8 mouse cellular contexts compared by ENCODE assay signal in genomic region chr2:84797833-84798492, GRCm38 (mm10). TPM values are rescaled to one million over a fixed set of nuclear protein-coding genes. Genes with fewer than 3 reads are reported as not detected.
DNase-seq lines count a peak whose midpoint lies in the region; ATAC-seq and TF ChIP-seq lines count a peak whose summit lies in the region.

No protein-coding gene starts in this region.

- TF ChIP-seq POLR2A in olfactory bulb, adult 2 months (IDR thresholded peaks at IDR 0.05; ENCODE audit: insufficient read depth, low read depth, low read length), result no peak

- peak; percentile 54 for TF ChIP-seq CTCF in olfactory bulb, adult 2 months (IDR thresholded peaks at IDR 0.05; ENCODE audit: insufficient read depth, low read depth, low read length)

- peak; percentile 84 for ATAC-seq in frontal cortex, adult (ENCODE audit: low TSS enrichment)
- ATAC-seq in lung, embryonic 15.5 days (ENCODE audit: borderline replicate concordance, extremely low read depth, low FRiP score, low TSS enrichment), result peak; percentile 53

- peaks cover 18% of the 10 kb centered on the region for H3K9me3 ChIP-seq in hindbrain, embryonic 10.5 days
- no peaks in the 10 kb centered on the region for H3K9me3 ChIP-seq in lung, embryonic 15.5 days

- H3K4me3 ChIP-seq in hindbrain, embryonic 10.5 days, result peak overlapping the region; percentile 74
- H3K4me3 ChIP-seq in lung, embryonic 15.5 days, result peak overlapping the region; percentile 66
- H3K4me3 ChIP-seq in olfactory bulb, adult 2 months (ENCODE audit: insufficient read depth, low read depth, low read length), result peak overlapping the region; percentile 71

- 11% methylated on average over 13 of the region's 13 CpGs for WGBS in hindbrain, embryonic 10.5 days
- WGBS in lung, embryonic 15.5 days, result 10% methylated on average over 13 of the region's 13 CpGs
- WGBS in olfactory bulb, adult 2 months, result 6% methylated on average over 13 of the region's 13 CpGs

- peak; percentile 87 for DNase-seq in MN1 (ENCODE audit: low spot score)
- peak; percentile 85 for DNase-seq in cerebellum, adult 8-10 months
- DNase-seq in hindbrain, embryonic 10.5 days (ENCODE audit: low spot score), result peak; percentile 90
- peak; percentile 79 for DNase-seq in layer of hippocampus, adult 9-10 months (ENCODE audit: low spot score)
- peak; percentile 60 for DNase-seq in thymus, postnatal 0 days (ENCODE audit: low spot score)

- H3K36me3 ChIP-seq in hindbrain, embryonic 10.5 days, result no peaks in the 10 kb centered on the region
- no peaks in the 10 kb centered on the region for H3K36me3 ChIP-seq in lung, embryonic 15.5 days

- H3K9ac ChIP-seq in lung, embryonic 15.5 days, result peak overlapping the region; percentile 54

- H3K27me3 ChIP-seq in hindbrain, embryonic 10.5 days (ENCODE audit: insufficient read depth, poor library complexity, severe bottlenecking), result no peaks in the 10 kb centered on the region
- no peaks in the 10 kb centered on the region for H3K27me3 ChIP-seq in lung, embryonic 15.5 days

- H3K27ac ChIP-seq in hindbrain, embryonic 10.5 days, result peak overlapping the region; percentile 86
- H3K27ac ChIP-seq in lung, embryonic 15.5 days, result peak overlapping the region; percentile 76
- H3K27ac ChIP-seq in olfactory bulb, adult 2 months (ENCODE audit: insufficient read depth, low read depth, low read length), result 0 out of 2 replicates have a peak overlapping the region, but pooled peaks have one; percentile 24

- peaks cover 16% of the 10 kb centered on the region for H3K4me1 ChIP-seq in hindbrain, embryonic 10.5 days (replicated peaks)
- H3K4me1 ChIP-seq in lung, embryonic 15.5 days, result no peaks in the 10 kb centered on the region; the same call in 1 of the 2 replicates
- peaks cover 4% of the 10 kb centered on the region; the same call in 1 of the 2 replicates for H3K4me1 ChIP-seq in olfactory bulb, adult 2 months (ENCODE audit: control insufficient read depth, insufficient read depth, low read length)

- H3K4me2 ChIP-seq in lung, embryonic 15.5 days, result peak overlapping the region; percentile 93

RNA-seq across cellular contexts. Expression of gene Ube2l6, which starts 0.7 kb away (rescaled TPM):
- polyA plus RNA-seq in hindbrain, embryonic 10.5 days (2016; fragmentation: Nextera tagmentation; extraction: Ambion mirVana), result 37.2 and 41.6 TPM in 2 replicates
- 63.8 and 63.9 TPM in 2 replicates for polyA plus RNA-seq in lung, embryonic 15.5 days (2015; fragmentation: Nextera tagmentation; extraction: Ambion mirVana)
- not detected in 2 replicates for polyA plus RNA-seq in olfactory bulb, adult 2 months (2012; ENCODE audit: insufficient read depth, insufficient read length, low replicate concordance, missing spikeins)
- 39.1 and 45.5 TPM in 2 replicates for polyA plus RNA-seq in thymus, postnatal 0 days (2015; fragmentation: Nextera tagmentation; extraction: Ambion mirVana)

RNA-seq across cellular contexts. Expression of gene Serping1, which starts 22.7 kb away (rescaled TPM):
- polyA plus RNA-seq in hindbrain, embryonic 10.5 days (2016; fragmentation: Nextera tagmentation; extraction: Ambion mirVana), result 29.4 and 43.1 TPM in 2 replicates
- 92.3 and 104 TPM in 2 replicates for polyA plus RNA-seq in lung, embryonic 15.5 days (2015; fragmentation: Nextera tagmentation; extraction: Ambion mirVana)
- polyA plus RNA-seq in olfactory bulb, adult 2 months (2012; ENCODE audit: insufficient read depth, insufficient read length, low replicate concordance, missing spikeins), result not detected in 2 replicates
- 13.8 and 16.1 TPM in 2 replicates for polyA plus RNA-seq in thymus, postnatal 0 days (2015; fragmentation: Nextera tagmentation; extraction: Ambion mirVana)

RNA-seq across cellular contexts. Expression of gene Smtnl1, which starts 24.5 kb away (rescaled TPM):
- 0.09 and 0.14 TPM in 2 replicates for polyA plus RNA-seq in hindbrain, embryonic 10.5 days (2016; fragmentation: Nextera tagmentation; extraction: Ambion mirVana)
- 0.20 and 0.27 TPM in 2 replicates for polyA plus RNA-seq in lung, embryonic 15.5 days (2015; fragmentation: Nextera tagmentation; extraction: Ambion mirVana)
- not detected in 2 replicates for polyA plus RNA-seq in olfactory bulb, adult 2 months (2012; ENCODE audit: insufficient read depth, insufficient read length, low replicate concordance, missing spikeins)
- polyA plus RNA-seq in thymus, postnatal 0 days (2015; fragmentation: Nextera tagmentation; extraction: Ambion mirVana), result 0.38 and 0.44 TPM in 2 replicates

RNA-seq across cellular contexts. Expression of gene Timm10, which starts 28.8 kb away (rescaled TPM):
- 56.3 and 58.9 TPM in 2 replicates for polyA plus RNA-seq in hindbrain, embryonic 10.5 days (2016; fragmentation: Nextera tagmentation; extraction: Ambion mirVana)
- 44.3 and 48.0 TPM in 2 replicates for polyA plus RNA-seq in lung, embryonic 15.5 days (2015; fragmentation: Nextera tagmentation; extraction: Ambion mirVana)
- not detected in 2 replicates for polyA plus RNA-seq in olfactory bulb, adult 2 months (2012; ENCODE audit: insufficient read depth, insufficient read length, low replicate concordance, missing spikeins)
- 35.6 and 38.9 TPM in 2 replicates for polyA plus RNA-seq in thymus, postnatal 0 days (2015; fragmentation: Nextera tagmentation; extraction: Ambion mirVana)

RNA-seq across cellular contexts. Expression of gene Slc43a1, which starts 40.7 kb away (rescaled TPM):
- 23.1 and 28.6 TPM in 2 replicates for polyA plus RNA-seq in hindbrain, embryonic 10.5 days (2016; fragmentation: Nextera tagmentation; extraction: Ambion mirVana)
- polyA plus RNA-seq in lung, embryonic 15.5 days (2015; fragmentation: Nextera tagmentation; extraction: Ambion mirVana), result 15.1 and 15.9 TPM in 2 replicates
- not detected in 2 replicates for polyA plus RNA-seq in olfactory bulb, adult 2 months (2012; ENCODE audit: insufficient read depth, insufficient read length, low replicate concordance, missing spikeins)
- 19.7 and 22.7 TPM in 2 replicates for polyA plus RNA-seq in thymus, postnatal 0 days (2015; fragmentation: Nextera tagmentation; extraction: Ambion mirVana)

Comparison
In these comparisons a context has a peak if more than half of its experiments do, and no peak if none do; other contexts are left out.
1. Peak in every context shown above with its lines: DNase-seq, ATAC-seq, H3K4me3 ChIP-seq and H3K27ac ChIP-seq.
2. H3K27ac ChIP-seq: peak in every context shown above with its lines; median percentile 86 in hindbrain, embryonic 10.5 days; 76 in lung, embryonic 15.5 days; 24 in olfactory bulb, adult 2 months.
3. RNA of gene Serping1, which starts 22.7 kb away (polyA plus RNA-seq): 92.3 to 104 TPM in lung, embryonic 15.5 days, 29.4 to 43.1 TPM in hindbrain, embryonic 10.5 days and 13.8 to 16.1 TPM in thymus, postnatal 0 days; not detected in olfactory bulb, adult 2 months; every median in the first group is over 10 times any median in the second.